Mouse (Mus musculus) cerebellum, adult 11-12 months (tissue): ENCODE measurements around the gene Bik.
A peak's percentile ranks its signal among the peaks of the same experiment; 100 is the strongest.

Experiments used
- DNase-seq: peaks from one replicate; pipeline ENCODE4 v3.0.0; 2022

Bik gene

DNA sequence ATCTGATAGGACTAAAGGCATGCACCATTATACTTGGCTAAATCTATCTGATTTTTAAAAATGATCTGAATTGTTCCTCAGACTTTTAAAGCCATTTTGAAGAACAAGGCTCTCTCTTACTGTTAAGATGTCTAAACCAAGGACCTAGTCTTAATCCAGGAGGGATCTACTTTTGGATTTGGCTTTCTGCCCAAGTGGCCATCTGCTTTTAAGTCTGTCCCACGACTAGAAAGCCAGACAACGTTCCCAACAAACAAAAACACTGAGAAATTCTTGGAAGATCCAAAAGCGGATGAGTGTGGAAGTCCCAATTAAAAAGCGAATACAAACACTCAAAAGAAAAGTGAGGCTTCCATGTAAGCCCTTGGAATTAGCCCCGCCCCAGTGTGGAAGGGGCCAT, 11.6 kb upstream of the Bik start:
- no peak for DNase-seq

DNA sequence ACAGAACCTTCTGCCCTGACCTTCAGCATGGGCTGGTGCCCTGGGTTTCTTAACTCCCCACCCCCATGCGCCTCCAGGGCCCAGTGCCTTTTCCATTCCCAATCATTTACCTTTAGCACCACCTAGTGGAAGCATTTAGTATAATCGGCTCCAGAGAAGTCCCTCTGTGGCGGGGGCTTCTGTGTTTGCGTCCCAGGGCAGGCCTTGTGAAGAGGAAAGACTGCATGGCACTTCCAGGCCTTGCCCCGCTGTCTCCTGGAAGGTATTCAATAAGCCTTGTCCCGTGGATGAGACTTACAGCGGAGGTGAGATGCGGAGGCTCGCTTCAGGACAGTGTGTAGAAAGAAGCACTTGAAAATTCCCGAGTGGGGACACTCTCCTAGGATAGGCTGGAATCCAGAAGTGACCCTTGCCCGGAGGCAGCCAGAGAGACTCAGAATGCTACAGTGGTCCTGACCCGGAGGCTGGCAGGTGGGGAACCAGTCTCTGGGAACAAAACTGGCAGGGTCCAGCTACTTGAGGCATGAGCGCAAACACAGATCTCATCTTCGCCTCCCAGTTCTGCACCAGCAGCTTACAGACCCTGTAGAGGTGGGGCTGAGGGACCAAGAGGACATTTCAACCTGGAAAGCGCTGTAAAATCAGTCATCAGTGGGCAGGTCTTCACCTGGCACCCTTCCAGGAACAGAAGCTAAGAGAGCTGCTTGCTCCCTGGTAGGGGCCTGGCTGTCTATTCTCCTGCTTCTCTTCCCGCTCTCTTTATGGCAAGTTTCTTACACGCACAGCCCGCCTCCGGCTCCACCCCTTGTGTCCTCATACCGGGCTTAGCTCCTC, 8.2 kb upstream of the Bik start:
- peak; percentile 28 for DNase-seq

- DNase-seq, result no peak
Observed at GRCm38 (mm10) chr15:83520861-83521382, 5.7 kb upstream of the Bik start.

- no peak for DNase-seq
Observed at GRCm38 (mm10) chr15:83523196-83523595, 3.5 kb upstream of the Bik start.

DNA sequence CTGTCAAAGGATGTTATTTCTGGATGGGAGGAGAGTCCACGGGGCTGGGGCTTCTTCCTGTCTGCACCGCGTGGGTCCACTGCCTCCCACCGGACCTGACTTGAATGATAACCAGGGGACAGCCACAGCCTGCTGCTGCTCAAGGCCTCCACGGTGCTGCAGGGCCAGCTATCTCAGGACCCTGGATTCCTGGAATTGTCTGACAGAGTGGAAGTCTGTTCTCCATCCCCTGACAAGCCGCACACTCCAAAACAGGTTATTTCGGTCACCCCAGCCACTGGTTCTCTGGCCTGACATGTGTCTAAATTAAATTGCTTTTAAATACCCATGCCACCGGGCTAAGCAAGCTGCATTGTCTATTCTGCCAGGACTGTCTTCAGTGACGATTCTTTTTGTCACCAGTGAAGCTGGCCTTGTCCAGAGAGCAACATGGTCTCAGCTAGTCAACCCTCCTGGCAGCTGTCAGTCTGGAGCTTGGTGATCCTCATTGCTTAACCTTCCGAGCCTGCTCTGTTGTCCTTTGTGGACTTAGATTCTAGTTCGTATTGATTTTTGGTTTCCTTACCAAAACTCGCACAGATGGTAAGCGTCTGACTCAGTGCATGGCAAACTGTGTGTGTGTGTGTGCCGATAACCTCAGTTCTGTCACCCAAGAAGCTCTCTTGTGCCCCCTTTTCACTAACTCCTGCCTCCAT, 2.9 kb upstream of the Bik start:
- no peak for DNase-seq

- no peak for DNase-seq
Observed at GRCm38 (mm10) chr15:83524333-83524729, 2.3 kb upstream of the Bik start.

DNA sequence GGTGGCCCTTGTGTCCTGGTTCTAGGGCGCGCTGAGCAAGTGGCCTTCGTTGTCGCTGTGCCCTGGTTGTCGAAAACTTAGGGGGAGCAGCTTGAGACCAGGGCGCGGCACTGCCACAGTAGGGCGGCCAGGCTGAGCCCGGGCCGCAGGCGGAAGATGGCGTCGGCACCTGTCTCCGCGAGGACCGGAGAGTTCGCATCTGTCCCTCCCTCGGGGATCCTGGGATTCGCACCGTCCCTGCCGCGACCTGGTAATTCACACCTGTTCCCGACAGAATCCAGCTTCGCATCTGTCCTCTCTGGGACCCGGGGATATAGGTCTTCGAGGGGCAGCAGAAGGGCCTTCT, 403 bp downstream of the Bik start:
- DNase-seq, result no peak

DNA sequence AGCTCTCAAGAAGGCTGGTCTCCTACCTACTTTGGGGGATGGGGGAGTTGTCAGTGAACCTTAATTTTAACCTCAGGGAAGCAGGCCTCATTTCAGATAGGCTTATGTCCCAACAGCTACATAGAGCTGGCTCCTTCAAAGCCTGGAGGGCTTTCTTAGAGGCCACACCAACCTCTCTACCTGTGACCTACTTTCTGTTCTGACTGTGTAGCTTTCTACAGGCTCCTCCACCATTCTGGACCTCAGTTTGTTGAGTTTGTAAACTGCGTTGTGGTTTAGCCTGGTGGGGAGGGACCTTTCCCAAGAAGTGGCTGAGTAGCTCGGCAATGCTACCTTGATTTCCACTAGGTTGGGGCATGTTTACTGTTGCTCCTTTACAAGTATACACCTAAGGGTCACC, 1.1 kb downstream of the Bik start:
- no peak for DNase-seq

DNA sequence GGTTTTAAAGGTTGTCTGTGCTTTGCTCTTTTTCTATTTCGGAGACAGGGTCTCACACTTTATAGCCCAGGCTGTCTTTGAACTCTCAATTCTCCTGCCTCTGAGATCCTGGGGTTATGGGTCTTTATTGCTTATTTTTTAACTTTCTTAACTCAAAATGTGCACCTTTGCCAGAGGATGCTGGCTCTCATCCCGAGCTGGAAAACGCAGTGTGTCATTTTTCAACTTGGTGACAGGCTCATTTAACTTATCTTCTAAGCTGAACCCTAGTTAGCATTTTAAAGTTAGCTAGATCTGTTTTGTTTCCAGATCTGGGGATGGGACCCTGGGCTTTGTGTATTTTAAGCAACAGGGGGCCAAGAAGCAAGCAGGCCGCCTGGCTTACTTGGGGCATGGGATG, 2.2 kb downstream of the Bik start:
- DNase-seq, result no peak

GRCm38 (mm10) chr15:83529765-83530164, 3.1 kb downstream of the Bik start:
- no peak for DNase-seq

DNA sequence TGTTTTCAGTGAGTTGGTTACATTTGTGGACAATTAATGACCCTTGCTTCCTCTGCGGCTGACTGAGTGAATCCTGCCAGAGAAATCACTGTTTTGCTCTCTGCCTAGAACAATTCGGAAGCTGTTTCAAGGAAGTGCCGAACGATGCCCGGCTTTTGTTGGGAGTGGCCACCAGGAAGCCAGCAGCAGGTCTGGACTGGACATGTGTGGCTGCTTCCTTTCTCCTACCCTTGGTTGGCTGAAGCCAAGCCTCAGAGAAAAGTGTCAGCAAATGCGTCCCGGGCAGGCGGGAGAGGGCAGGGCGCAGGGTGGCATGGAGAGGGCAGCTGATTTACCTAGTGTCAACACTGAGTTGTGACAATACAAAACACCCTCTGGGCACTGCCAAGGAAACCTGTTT, 3.6 kb downstream of the Bik start:
- DNase-seq, result no peak

- DNase-seq, result no peak
Observed at GRCm38 (mm10) chr15:83530688-83531087, 4.0 kb downstream of the Bik start.

DNA sequence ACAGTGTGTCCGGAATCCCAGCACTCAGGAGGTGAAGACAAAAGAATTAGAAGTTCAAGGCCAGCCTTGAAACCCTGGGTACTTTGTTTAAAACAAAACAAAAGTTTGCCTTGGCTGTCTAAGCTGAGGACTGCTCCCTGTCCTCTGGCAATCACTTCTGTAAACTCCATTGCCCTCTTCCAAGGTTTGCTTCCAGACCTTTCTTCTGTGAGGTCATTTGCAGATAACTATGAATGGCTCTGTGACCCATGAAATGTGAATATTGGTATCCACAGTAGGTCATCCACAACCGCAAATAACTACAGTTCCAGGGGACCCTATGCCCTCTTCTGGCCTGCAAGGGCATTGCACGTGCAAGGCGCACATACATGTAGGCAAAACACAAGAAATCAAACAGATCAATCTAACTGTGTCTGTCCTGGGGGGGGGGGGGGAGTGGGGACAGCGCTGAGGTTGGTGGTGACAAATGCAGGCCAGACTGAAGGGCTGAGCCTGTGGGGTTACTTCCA, 5.4 kb downstream of the Bik start:
- DNase-seq, result no peak

GRCm38 (mm10) chr15:83532606-83533005, 5.9 kb downstream of the Bik start:
- no peak for DNase-seq

DNA sequence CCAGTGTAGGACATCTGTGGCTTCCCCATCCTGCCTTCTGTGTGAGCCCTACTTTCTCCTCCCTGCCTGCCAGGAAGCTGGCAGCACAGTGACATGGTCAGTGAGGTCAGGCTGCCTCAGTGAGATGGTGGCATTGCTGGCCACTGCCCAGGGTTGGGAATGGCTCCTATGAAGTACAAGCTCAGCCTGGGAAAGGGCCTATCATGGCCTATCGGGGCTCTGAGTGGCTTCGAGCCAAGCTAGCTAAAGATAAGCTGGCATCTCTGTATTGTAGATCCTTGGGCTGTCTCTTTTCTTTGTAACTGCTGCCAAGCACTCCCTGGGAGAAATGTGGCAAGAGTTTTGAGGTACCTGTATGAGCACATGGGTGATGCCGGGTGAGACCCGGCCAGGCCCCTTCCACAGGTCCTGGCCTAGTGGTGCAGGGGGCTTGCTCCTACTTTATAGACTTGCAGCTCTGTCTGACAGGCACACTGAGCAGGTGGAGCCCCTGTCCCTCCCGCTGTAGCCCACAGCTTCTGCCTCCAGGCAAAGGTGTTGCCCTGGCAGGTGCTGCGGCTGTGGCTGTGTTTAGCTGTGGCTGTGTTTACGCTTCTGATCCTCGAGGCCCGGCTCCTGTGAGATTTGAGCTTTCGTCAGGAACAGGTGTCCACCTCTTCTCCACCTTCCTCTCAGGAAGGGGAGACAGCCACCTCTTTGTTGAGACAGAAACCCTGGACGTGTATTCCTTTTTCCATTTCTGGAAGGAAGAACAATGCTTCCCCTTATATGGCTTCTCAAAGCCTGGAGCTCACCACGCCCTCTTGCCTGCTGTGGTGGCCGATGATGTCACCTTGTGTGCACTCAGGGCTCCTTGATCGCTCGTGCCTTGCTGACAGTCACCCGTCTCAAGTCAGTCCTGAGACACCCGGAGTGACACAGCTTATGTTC, 8.6 kb downstream of the Bik start:
- DNase-seq, result no peak

- DNase-seq, result no peak
Observed at GRCm38 (mm10) chr15:83535890-83536231, 9.2 kb downstream of the Bik start.

GRCm38 (mm10) chr15:83538855-83539254, 12.2 kb downstream of the Bik start:
- DNase-seq, result no peak

DNA sequence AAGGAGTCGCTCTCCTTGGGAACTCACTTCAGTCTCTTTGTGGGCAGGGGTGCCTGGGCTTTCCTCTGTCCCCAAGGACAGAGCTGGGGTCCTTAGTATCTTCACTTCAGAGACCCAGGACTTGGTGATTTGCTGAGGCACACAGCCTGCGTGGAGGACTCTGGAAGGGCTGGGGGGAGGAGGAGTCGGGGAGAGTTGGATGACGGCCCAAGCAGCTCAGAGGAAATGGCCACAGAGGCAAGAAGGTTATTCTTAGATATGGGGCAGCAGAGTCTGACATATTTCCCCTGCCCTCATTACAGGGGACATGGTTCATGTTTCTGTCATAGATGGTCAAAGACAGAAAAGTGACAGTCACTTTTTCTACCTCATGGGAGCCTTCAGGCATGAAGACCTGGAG, 13.2 kb downstream of the Bik start:
- DNase-seq, result no peak

- DNase-seq, result no peak
Observed at GRCm38 (mm10) chr15:83541647-83542287, 15.1 kb downstream of the Bik start.

DNA sequence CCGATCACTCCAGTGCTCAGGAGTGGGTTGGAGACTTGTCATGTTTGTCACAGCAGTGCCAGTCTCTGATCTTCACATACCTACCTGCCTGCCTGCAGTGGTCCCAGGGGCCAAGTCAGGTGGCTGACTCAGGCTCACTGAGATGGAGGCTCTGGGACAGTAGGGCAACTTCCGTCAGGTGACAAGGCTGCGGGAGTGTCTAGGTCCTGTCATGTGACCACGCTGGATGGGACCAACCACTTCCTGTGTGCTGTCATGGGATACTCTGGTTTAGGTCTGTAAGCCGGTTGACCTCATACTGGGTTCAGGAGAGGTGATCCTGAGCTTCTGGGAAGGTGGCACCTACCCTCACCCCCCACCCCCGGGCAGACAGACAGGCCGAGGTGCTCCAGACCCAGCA, 19.4 kb downstream of the Bik start:
- DNase-seq, result no peak

DNA sequence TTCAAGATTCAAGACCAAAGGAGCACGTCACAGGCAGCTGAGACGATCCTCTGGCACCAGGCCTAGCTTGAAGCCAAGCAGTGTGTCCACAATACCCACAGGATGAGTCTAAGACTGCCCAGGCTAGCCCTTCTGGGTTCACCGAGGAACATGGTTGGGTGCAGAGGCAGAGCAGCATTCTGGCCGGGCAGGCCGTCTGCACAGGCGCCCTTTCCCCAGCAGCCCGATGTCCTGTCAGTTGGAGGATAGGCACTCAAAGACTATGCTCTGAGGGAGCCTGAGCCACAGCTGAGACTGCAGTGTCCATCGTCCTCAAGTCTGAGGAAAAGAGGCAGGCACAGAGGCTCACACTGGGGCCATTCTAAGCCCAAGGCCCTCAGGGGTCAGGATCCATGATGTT, 20.5 kb downstream of the Bik start:
- no peak for DNase-seq

- no peak for DNase-seq
Observed at GRCm38 (mm10) chr15:83550137-83550536, 23.5 kb downstream of the Bik start.

GRCm38 (mm10) chr15:83553831-83554230, 27.2 kb downstream of the Bik start:
- DNase-seq, result no peak
